Comparison of ENCODE assay signal across 23 mouse cellular contexts in the genomic region with DNA sequence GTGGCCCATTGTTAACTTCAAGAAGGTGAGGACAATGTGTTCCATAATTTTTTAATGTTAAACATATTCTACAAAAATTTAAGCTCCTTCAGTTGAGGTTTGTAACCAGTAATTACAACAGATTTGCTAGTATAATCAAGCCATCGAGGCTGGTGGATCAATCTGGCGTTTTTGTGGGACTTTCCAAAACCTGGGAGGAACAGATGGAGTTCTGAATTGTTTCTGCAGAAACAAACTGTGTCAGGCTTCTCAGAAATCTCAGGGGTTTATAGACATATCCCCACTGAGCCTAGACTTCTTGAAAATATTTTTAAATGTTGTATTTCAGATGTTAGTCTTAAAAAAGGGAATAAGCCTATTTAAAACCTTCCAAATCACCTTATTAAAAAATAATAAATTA. TPM values are rescaled to one million over a fixed set of nuclear protein-coding genes. Genes with fewer than 3 reads are reported as not detected.
DNase-seq lines count a peak whose midpoint lies in the region; ATAC-seq and TF ChIP-seq lines count a peak whose summit lies in the region.
"Had no signal": no experiment of that assay in that cellular context is flagged by ENCODE, and none has a peak within 500 bp of the region (broad histone marks: within the 10 kb centered on the region; RNA-seq: fewer than 3 reads in every experiment).

No protein-coding gene starts in this region.

- DNase-seq in frontal cortex, postnatal 25 days (ENCODE audit: low spot score in 2 of 2): no peak
- peak; percentile 49 for DNase-seq in brain, embryonic 14.5 days (ENCODE audit: low read depth)
- peak; percentile 70 for DNase-seq in layer of hippocampus, adult 11-12 months (ENCODE audit: low spot score)
- peak; percentile 28 to 88 for DNase-seq in layer of hippocampus, postnatal 14 days (ENCODE audit: low spot score in 2 of 2)
- DNase-seq in spleen, adult 12 weeks (ENCODE audit: low spot score): no peak
- no peak for DNase-seq in adrenal gland, postnatal 4 days (ENCODE audit: low spot score in 2 of 2)
- DNase-seq: adrenal gland, postnatal 10 days; cerebellum, adult 11 months; gastrocnemius, adult 2 months; kidney, adult 9 months; kidney, postnatal 25 days; liver, embryonic 13.5 days; lung, adult 2 months; lung, postnatal 14 days; right cerebral cortex, postnatal 14 days; thymus, adult 18-20 months; thymus, postnatal 36 days had no signal

- ATAC-seq in frontal cortex, adult (ENCODE audit: low TSS enrichment): peak; percentile 57; the same call in 1 of the 2 replicates

- no peak for TF ChIP-seq CTCF in brain, embryonic 14.5 days (IDR thresholded peaks at IDR 0.05; ENCODE audit: borderline replicate concordance, extremely low read depth, insufficient read depth, insufficient read length)

- no peak for TF ChIP-seq POLR2A in brain, embryonic 14.5 days (IDR thresholded peaks at IDR 0.05; ENCODE audit: borderline replicate concordance, extremely low read depth, insufficient read depth, insufficient read length, poor library complexity, severe bottlenecking)

RNA-seq across cellular contexts. Expression of gene Ppp1r3g, which starts 20.6 kb away (rescaled TPM):
- polyA plus RNA-seq in brain, embryonic 14.5 days (2012; rRNA removed): 0.29 and 0.47 TPM in 2 replicates
- total RNA-seq in layer of hippocampus, postnatal 14 days (2021): 10 to 100 TPM; 11.9 to 13.3 TPM
- under 1 TPM; 0.20 to 0.51 TPM for total RNA-seq in adrenal gland, postnatal 4 days (2021)
- total RNA-seq: gastrocnemius, adult 2 months; hematopoietic stem cell, adult 5-6 weeks; megakaryocyte progenitor cell, adult 5-6 weeks; monocyte, adult 5-6 weeks; neutrophil, adult 5-6 weeks had no signal
- polyA plus RNA-seq: C2C12; lung, adult 2 months had no signal

RNA-seq across cellular contexts. Expression of gene Rpp40, which starts 31.8 kb away (rescaled TPM):
- polyA plus RNA-seq in brain, embryonic 14.5 days (2012; rRNA removed): 4.2 and 5.3 TPM in 2 replicates
- total RNA-seq in layer of hippocampus, postnatal 14 days (2021): 1 to 10 TPM; 2.7 to 7.2 TPM
- 10 to 100 TPM; 16.2 to 17.9 TPM for total RNA-seq in adrenal gland, postnatal 4 days (2021)

Comparison
In these comparisons a context has a peak if more than half of its experiments do, and no peak if none do; other contexts are left out.
1. DNase-seq: peak in brain, embryonic 14.5 days (single experiment), layer of hippocampus, adult 11-12 months (single experiment) and layer of hippocampus, postnatal 14 days (2 of 2); none in frontal cortex, postnatal 25 days (0 of 2), spleen, adult 12 weeks (single experiment) and adrenal gland, postnatal 4 days (0 of 2).
2. RNA of gene Ppp1r3g, which starts 20.6 kb away (total RNA-seq): 11.9 to 13.3 TPM in layer of hippocampus, postnatal 14 days; 0.20 to 0.51 TPM in adrenal gland, postnatal 4 days; every median in the first group is over 4 times any median in the second.